Mouse (Mus musculus) heart, adult 9 months (tissue): ENCODE data around the gene Plvap.
"Not testable (repeated sequence)": the region's sequence is repeated elsewhere in the genome, so short reads cannot be mapped to it uniquely, and the experiment has no call there.

ENCODE experiments used
- DNase-seq, 2 experiments: peaks; one replicate each; pipeline ENCODE4 v3.0.0; 2022; ENCODE audit warnings: low spot score in 2 of 2

Gene Plvap

DNA sequence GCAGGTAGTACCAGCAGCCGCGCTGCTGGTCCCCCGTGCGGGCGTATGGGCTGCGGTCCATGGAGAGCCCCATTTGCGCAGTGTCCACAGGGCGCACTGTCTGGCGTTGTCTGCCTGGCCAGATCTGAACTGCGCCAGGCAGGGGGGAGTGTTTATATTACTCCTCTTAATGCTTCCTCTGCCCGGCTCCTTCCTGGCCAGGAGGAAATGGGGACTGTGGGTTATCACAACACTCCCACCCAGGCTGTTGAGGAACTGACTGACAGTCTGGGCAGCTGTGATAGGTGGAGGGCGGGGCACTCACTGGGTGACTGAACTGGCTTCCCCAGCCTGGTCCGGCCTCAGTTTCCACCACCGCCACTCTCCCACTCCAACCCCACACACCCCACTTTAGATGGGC, at the start of gene Plvap:
Gene Plvap, minus strand, starts transcription at position 109 of the 400 bp plus-strand sequence.
- no peak for DNase-seq

DNA sequence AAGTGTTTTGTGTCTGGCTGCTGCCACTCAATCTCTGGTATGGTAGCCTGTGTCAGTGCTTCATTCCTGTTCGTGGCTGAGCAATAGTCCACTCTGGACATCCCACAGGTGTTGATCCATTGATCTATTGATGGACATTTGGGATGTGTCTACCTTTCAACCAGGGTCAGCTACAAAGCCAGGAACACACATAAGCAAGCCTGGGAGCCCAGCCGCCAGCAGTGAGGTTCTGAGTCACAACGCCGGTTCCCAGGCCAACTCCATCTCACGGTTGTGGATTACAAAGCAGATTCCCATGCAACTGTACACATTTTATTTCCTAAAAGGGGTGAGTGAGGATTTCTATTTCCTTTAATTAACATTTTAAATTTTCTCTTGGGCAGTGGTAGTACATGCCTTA, 49.2 kb upstream of the Plvap start:
- no peak for DNase-seq

GRCm38 (mm10) chr8:71560071-71560470, 48.5 kb upstream of the Plvap start:
- DNase-seq = no peak

DNA sequence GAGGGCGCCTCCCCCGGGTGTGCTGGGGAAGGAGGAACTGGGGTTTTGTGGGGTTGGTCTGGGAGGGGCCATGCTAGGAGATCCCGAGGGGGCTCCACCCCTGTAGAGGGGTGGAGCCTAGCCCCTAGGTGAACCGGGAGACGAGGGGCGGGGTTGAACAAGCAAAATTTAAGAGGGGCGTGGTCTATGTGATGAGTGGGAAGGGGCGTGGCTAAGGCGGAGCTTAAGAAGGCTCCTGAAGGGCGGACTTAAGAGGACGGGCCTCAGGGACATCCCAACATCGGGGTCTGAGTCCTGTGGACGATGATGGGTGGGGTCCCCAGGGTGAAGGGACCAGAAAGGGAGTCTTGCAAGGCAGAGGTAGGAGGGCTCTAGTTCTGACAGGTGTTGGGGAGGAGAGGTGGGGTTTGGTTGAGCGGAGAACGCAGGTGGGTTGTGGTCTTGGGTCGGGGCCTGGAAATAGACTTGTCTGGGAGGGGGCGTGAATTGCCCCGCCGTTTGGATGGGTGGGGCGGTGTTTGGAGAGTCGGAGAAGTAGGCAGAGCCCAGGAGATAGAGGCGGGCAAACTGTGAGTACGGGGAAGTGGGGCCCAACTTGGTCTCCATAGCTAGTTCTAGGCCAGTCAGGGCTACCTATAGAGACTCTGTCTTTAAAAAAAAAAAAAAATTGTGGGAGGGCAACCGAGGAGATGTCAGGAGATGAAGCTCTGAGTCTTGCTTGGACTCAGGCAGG, 47.6 kb upstream of the Plvap start:
- peak; percentile 47 to 55 for DNase-seq

DNA sequence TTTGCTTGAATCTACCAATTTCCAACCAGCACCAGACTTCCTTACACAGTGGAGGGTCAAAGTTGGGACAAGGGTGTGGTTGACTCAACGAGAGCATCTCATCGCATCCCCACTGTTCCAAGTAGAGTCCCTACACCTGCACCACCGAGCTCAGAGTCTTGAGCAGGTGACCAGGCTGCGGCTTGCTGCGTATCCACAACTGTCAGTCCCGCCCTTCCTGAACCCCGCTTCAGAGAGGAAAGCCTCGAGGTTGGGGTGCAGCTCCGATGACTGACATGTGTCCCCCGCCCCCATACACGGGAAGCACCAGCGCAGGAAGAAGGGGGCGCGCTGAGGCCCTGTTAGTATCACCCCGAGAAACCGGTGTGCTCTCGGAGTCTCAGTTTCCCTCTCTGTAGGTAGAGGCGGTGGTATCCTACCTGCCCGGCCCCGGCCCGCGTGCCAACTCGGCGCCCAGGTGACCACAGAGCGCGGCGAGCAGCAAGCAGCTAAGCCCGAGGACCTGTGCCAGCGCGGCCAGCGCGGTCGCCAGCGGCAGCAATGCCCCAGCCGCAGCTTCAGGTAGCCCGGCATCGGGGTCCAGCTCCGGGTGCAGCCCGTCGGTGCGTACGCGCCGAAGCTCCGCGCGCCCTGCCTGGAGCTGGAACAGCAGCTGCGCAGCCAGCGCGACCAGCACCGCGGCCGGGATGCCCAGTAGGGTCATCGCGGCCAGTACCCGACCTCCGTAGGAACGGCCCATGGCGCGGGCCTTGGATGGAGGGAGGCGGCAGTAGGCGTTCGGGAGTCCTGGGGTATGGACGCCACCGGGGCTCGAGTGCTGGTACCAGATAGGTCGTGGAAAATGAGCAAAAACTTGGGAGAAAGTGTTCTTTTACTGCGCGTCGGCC, 46.8 kb upstream of the Plvap start, which contains the start of gene Tmem221:
Gene Tmem221, minus strand, starts transcription at position 801 of the 887 bp plus-strand sequence.
- no peak for DNase-seq

DNA sequence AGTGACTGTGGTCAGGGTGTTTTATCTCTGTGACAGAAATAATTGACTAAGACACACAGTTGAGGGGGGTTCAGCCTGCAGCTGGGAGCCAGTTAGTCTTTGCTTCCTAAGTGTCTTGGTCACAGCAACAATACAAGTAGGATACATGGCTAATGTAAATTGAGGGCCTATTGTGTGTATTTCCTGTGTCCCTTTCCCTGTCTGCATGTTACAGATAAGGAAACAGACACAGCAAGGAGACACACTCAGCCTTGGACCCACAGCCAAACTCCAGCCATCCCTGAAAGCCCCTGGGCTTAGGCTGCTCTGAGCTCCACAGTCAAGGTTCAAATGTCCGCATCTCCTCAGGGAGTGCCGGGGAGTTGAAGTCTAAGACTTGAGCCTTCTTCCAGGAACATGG, 43.1 kb upstream of the Plvap start:
- DNase-seq = no peak

- no peak for DNase-seq
Observed at GRCm38 (mm10) chr8:71554001-71554400, 42.4 kb upstream of the Plvap start.

DNA sequence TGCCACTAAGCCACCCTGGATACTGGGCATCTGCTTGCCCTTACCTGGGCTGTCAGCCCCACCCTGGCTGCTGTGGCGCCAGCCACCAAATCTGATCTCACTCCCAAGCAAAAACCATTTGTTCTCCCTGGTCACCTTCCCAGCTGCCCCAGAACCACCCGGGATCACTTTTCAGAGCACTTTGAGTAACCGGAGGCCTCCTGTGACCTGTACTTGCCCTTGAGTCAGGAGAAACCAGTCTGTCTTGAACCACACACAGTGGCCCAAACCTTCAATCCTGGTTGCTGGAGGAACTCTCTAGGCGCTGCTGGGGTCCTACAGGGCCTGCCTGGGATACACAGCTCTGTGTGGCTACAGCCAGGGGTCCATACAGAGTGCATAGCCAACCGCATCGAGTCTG, 41.2 kb upstream of the Plvap start:
- no peak for DNase-seq

DNA sequence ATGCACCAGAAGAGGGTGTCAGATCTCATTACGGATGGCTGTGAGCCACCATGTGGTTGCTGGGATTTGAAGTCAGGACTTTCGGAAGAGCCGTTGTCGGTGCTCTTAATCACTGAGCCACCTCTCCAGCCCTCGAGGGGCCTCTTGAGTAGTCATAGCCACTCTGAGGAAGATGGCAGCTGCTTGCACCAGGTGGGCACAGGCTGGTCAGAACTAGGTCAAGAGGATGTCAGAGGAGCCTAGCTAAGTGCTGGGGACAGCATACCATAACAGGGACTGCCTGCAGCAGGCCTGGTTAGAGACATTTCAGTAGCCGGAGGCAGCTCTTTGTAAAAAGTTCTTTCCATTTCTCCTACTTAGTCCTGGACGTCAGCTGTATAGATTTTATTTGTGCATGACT, 39.2 kb upstream of the Plvap start:
- no peak for DNase-seq

DNA sequence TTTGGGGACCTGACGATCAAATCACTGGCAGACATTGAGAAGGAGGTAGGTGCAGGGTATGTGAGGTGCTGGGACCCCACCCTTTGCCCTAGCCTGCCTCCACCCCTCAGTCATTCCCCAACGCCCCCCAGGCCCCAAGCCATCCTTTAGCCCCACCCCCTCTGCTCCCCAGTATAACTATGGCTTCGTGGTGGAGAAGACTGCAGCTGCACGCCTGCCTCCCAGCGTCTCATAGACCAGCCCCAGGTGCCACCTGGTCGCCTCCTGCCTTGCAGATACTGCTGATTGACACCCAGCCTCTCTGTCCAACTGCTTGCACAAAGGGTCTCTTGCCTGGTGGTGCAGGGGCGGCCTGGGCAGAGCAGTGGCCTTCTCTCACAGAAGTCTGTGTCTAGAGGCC, 36.0 kb upstream of the Plvap start:
- no peak for DNase-seq

DNA sequence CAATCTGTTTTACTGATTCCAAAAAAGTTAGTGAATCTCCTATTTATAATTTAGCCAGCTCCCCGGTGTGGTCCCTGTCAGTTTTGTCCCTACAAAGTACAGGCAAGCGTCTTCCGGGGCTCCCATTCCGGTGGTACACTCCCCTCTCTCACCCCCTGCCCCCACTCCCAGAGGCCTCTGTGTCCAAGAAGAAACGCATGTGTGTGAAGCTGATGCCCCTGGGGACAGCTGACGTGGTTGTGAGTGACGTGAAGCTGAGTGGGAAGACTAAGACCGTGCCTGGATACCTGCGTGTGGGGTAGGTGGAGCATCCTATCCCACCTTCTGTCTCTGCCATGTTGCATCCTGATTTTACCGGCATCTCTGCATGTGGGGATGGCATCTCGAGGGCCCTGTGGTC, 33.5 kb upstream of the Plvap start:
- DNase-seq = no peak

- no peak for DNase-seq
Observed at GRCm38 (mm10) chr8:71543755-71544154, 32.2 kb upstream of the Plvap start.

- DNase-seq = peak; percentile 99
Observed at GRCm38 (mm10) chr8:71542632-71543343, 31.2 kb upstream of the Plvap start, which contains the start of gene Mvb12a. TSS of gene Mvb12a (plus strand) at chr8:71542922.

- DNase-seq = peak; percentile 95
Observed at GRCm38 (mm10) chr8:71537028-71537867, 25.7 kb upstream of the Plvap start, which contains the start of gene Bst2. TSS of gene Bst2 (minus strand) at chr8:71537456.

DNA sequence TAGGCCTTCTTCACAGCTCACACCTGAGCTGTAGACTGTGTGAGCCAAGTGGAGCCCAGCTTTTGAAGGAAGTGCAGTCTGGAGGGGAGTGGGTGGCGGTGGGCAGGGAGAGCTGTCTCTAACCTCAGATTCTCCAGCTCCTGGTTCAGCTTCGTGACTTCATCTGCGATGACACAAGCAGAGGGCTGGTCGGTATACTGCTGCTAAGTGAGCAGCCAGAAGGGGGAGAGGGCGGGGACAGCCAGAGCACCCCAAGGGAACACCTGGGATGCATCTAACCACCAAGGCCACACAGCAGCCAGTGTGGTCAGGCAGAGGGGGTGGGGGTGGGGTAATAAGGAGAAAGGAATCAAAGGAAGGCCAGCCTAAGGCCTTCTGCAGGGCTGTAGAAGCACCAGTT, 24.1 kb upstream of the Plvap start:
- no peak for DNase-seq

GRCm38 (mm10) chr8:71534263-71534810, 22.8 kb upstream of the Plvap start:
- no peak for DNase-seq

- not testable (repeated sequence) for DNase-seq
Observed at GRCm38 (mm10) chr8:71530735-71531467, 19.3 kb upstream of the Plvap start.

- DNase-seq = peak; percentile 57 to 75
Observed at GRCm38 (mm10) chr8:71528362-71529073, 17.0 kb upstream of the Plvap start.

DNA sequence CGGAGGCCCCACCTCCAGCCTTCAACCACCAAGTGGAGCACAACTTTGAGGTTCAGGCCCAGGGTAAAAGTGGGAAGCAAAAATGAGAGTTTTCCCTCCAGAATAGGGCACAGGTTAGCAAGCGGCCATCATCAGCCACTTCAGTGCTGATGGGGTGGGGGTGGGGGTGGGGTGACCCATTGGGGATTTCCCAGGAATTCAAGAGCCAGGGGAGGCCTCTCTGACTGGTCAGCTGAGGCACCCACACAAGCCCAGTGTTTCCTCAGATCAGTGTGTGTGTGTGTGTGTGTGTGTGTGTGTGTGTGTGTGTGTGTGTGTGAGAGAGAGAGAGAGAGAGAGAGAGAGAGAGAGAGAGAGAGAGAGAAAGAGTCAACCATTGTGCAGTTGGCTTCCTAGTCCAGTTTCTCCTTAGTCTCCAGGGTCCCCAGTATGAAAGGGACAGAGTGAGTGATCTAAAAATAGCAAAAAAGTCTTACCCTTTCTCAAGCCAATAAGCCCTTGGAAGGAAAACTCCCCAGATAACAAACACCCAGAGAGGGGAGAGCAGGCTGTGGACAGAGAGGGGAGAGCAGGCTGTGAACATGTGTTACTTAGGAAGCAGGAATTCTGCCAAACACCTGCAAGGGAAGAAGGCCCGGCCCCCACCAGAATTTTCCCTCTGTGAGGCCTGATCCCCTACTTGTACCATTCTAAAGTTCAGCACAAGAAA, 15.8 kb upstream of the Plvap start:
- peak in 1 of 2 experiments; percentile 58 for DNase-seq
